Mouse (Mus musculus): ENCODE results near the gene Tsnax. TPM values are rescaled to one million over a fixed set of nuclear protein-coding genes. Genes with fewer than 3 reads are reported as not detected.

The Tsnax gene
- 10 to 100 TPM in 1 of 2 experiments, 1 to 10 TPM in 1; 5.1 to 34.9 TPM for polyA plus RNA-seq (2012; fragmentation: generic; extraction: Trizol)

DNA sequence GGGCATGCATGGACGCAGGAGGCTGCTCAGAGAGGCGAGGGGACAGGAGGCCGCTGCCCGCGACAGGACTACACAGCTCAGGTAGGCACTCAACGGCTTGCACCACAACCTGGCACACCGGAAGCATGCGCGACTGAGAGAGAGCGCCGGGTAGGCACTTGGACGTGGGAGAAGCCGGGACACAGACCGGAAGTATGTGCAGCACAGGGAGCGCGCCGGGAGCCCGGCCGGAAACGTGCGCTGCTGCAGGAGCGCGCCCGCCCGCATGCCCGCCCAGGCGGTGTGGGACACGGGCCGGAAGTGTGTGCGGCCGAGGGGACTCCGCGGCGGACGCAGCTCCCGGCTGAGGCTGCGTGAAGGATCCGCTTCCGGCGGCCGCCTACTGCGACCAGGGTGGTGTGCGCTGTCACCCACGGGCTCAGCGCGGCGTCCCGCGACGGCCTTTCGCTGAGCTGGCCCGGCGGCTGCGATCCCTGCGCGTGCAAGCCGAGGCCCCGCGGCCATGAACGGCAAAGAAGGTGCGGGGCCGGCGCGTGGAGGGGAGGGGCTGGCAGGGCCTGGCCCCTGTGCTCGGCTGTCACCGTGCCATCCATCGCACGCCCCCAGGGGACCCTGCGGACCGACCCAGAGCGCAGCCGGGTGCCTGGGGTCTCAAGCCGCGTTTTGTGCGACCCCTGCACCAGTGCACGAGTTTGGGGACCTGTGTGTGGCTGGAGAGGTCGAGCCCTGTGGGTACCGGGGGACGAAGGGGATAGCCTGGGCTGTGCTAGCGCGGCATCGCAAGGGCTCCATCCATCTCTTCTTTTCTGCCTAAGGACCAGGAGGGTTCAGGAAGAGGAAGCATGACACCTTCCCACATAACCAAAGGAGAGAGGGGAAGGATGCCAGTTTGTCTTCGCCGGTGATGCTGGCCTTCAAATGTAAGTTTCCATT lies at the start of gene Tsnax:
Gene Tsnax, plus strand, starts transcription at position 303 of the 933 bp plus-strand sequence.

DNA sequence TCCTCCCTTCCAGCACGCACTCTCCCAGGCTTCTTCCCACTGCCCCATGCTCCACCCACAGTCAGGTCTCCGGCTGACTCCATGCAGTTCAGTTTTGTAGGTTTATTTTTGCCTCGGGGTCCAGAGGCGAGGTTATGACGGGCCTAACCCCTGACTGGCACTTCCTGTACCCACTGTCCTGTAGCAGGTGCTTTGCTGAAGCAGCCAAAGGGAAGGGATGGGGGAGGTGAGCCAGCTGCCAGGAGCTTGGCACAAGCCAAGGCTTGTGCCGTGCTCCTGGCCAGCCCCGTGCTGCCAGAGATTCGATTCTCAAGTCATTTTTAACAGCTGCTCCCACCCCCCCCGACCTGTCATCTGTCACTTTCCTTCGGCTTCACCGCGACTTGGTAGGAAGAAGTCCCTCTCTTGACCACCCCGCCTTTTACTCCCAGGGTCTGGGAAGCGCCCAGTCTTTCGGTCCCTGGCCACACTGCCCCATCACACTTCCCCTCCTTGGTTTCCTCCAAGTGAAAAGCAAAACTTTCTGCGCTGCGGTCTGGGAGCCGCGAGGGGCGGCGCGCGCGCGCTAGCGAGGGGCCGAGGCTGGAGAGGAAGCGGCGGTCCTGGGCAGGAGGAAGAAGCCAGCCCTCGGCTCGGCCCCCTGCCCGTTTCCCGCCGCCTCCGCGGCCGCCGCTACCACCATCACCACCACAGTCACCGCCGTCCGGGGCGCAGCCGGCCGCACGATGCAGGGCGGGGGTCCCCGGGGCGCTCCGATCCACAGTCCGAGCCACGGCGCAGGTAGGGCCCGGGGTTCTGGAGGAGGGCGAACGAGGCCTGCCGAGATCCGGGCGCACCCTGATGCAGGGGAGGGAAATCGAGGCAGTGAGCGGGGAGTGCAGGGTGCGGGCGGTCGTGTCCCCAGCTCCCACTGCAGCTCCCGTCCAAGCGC lies 41.0 kb downstream of the Tsnax start, which contains the start of gene Disc1:
Gene Disc1, plus strand, starts transcription at position 691 of the 931 bp plus-strand sequence.

Other genes with a start within 250 kb of the Tsnax start
- gene Trim67, start 219.9 kb upstream of the Tsnax start, polyA plus RNA-seq (2012; fragmentation: generic; extraction: Trizol): under 1 TPM in 1 of 2 experiments, not detected in 1; under 0.01 TPM
- 10 to 100 TPM; 25.5 to 43.4 TPM for gene Gnpat, start 150.0 kb upstream of the Tsnax start, polyA plus RNA-seq (2012; fragmentation: generic; extraction: Trizol)
- gene 2810004N23Rik, start 149.9 kb upstream of the Tsnax start, polyA plus RNA-seq (2012; fragmentation: generic; extraction: Trizol): 10 to 100 TPM; 11.0 to 14.8 TPM
- gene Exoc8, start 115.3 kb upstream of the Tsnax start, polyA plus RNA-seq (2012; fragmentation: generic; extraction: Trizol): 1 to 10 TPM; 2.1 to 5.5 TPM
- 1 to 10 TPM in 1 of 2 experiments, under 1 TPM in 1; 0.75 to 7.4 TPM for gene Sprtn, start 115.1 kb upstream of the Tsnax start, polyA plus RNA-seq (2012; fragmentation: generic; extraction: Trizol)
- 10 to 100 TPM; 13.0 to 19.8 TPM for gene Egln1, start 63.7 kb upstream of the Tsnax start, polyA plus RNA-seq (2012; fragmentation: generic; extraction: Trizol)
- not detected for gene Disc1, start 41.2 kb downstream of the Tsnax start, polyA plus RNA-seq (2012; fragmentation: generic; extraction: Trizol)